ENCODE assay signal across 20 mouse cellular contexts in the genomic region with DNA sequence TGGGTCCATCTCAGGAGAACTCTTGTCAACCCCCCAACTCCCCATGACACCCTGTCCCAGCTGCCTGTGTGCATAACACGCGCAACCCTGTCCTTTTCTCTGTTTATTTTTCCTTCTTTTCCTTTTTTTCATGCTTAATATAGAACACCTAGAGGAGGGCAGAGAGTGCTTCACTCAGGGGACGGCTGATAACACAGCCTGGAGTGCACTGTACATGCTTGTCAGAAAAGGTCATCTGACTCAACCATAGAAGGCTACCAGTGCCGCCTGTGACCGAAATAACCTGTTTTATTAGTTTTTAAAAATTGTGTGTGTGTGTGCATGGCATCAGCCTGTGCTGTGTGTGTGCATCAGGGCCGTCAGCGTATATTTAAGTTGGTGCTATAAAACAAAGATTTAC. TPM values are rescaled to one million over a fixed set of nuclear protein-coding genes. Genes with fewer than 3 reads are reported as not detected.
DNase-seq lines count a peak whose midpoint lies in the region; ATAC-seq and TF ChIP-seq lines count a peak whose summit lies in the region.
"Had no signal": no experiment of that assay in that cellular context is flagged by ENCODE, and none has a peak within 500 bp of the region (broad histone marks: within the 10 kb centered on the region; RNA-seq: fewer than 3 reads in every experiment).

No protein-coding gene starts in this region.

- ATAC-seq in lung, embryonic 15.5 days (ENCODE audit: borderline replicate concordance, extremely low read depth, low FRiP score, low TSS enrichment): peak; percentile 65; the same call in 1 of the 2 replicates
- no peak for ATAC-seq in hindbrain, embryonic 13.5 days (ENCODE audit: low FRiP score)
- ATAC-seq: activated CD4-positive, CD25-positive, alpha-beta regulatory T cell, adult 4 months had no signal

- H3K27ac ChIP-seq in heart, adult 2 months: peak overlapping the region; percentile 47
- no peak overlapping the region for H3K27ac ChIP-seq in lung, embryonic 15.5 days
- no peak overlapping the region for H3K27ac ChIP-seq in hindbrain, embryonic 13.5 days
- no peak overlapping the region for H3K27ac ChIP-seq in thymus, adult 2 months (ENCODE audit: control insufficient read depth, insufficient read depth, low read length)
- H3K27ac ChIP-seq: embryonic facial prominence, embryonic 13.5 days; limb, embryonic 13.5 days; liver, embryonic 14.5 days had no signal

- intact Hi-C loops in heart, adult 2 months (cut with DNase I): no loop called here

- no peak for TF ChIP-seq EP300 in heart, adult 2 months (IDR thresholded peaks at IDR 0.05; ENCODE audit: insufficient read depth, low read depth, low read length)

- H3K4me3 ChIP-seq in heart, adult 2 months: no peak overlapping the region
- H3K4me3 ChIP-seq in lung, embryonic 15.5 days: no peak overlapping the region
- H3K4me3 ChIP-seq in hindbrain, embryonic 13.5 days: no peak overlapping the region
- H3K4me3 ChIP-seq in thymus, adult 2 months (ENCODE audit: control insufficient read depth, insufficient read depth, low read length): no peak overlapping the region
- H3K4me3 ChIP-seq: embryonic facial prominence, embryonic 13.5 days; limb, embryonic 13.5 days; myocyte had no signal

- H3K9ac ChIP-seq in heart, adult 2 months (ENCODE audit: low read depth, low read length): no peak overlapping the region
- H3K9ac ChIP-seq in lung, embryonic 15.5 days: no peak overlapping the region
- H3K9ac ChIP-seq in hindbrain, embryonic 13.5 days: no peak overlapping the region
- H3K9ac ChIP-seq: embryonic facial prominence, embryonic 13.5 days; forebrain, postnatal 0 days; limb, embryonic 13.5 days; liver, embryonic 14.5 days had no signal

- H3K4me1 ChIP-seq in heart, adult 2 months (ENCODE audit: control insufficient read depth, insufficient read depth, low read length): peaks cover 4% of the 10 kb centered on the region; the same call in 1 of the 2 replicates
- H3K4me1 ChIP-seq in lung, embryonic 15.5 days: no peaks in the 10 kb centered on the region
- H3K4me1 ChIP-seq in hindbrain, embryonic 13.5 days (replicated peaks): no peaks in the 10 kb centered on the region
- H3K4me1 ChIP-seq in thymus, adult 2 months (replicated peaks; ENCODE audit: control insufficient read depth, insufficient read depth, low read length): no peaks in the 10 kb centered on the region
- H3K4me1 ChIP-seq: embryonic facial prominence, embryonic 13.5 days; limb, embryonic 13.5 days had no signal

- no peaks in the 10 kb centered on the region for H3K27me3 ChIP-seq in heart, adult 2 months (ENCODE audit: control insufficient read depth, insufficient read depth, low read length)
- H3K27me3 ChIP-seq in lung, embryonic 15.5 days: no peaks in the 10 kb centered on the region
- H3K27me3 ChIP-seq in hindbrain, embryonic 13.5 days: no peaks in the 10 kb centered on the region
- H3K27me3 ChIP-seq in thymus, adult 2 months (ENCODE audit: control insufficient read depth, insufficient read depth, low read length): no peaks in the 10 kb centered on the region
- H3K27me3 ChIP-seq: embryonic facial prominence, embryonic 13.5 days; limb, embryonic 13.5 days had no signal

- WGBS in heart, adult 2 months: 56% methylated on average over 7 of the region's 7 CpGs
- 49% methylated on average over 7 of the region's 7 CpGs for WGBS in lung, embryonic 15.5 days
- 89% methylated on average over 7 of the region's 7 CpGs for WGBS in hindbrain, embryonic 13.5 days
- 96% methylated on average over 7 of the region's 7 CpGs for WGBS in thymus, adult 2 months

- no peaks in the 10 kb centered on the region for H3K9me3 ChIP-seq in lung, embryonic 15.5 days
- H3K9me3 ChIP-seq in hindbrain, embryonic 13.5 days: no peaks in the 10 kb centered on the region
- H3K9me3 ChIP-seq: embryonic facial prominence, embryonic 13.5 days; limb, embryonic 13.5 days had no signal

- no peak for TF ChIP-seq POLR2A in heart, adult 2 months (IDR thresholded peaks at IDR 0.05; ENCODE audit: insufficient read depth, low read depth, low read length)
- TF ChIP-seq POLR2A in thymus, adult 2 months (IDR thresholded peaks at IDR 0.05; ENCODE audit: control insufficient read depth, extremely low read depth, insufficient read depth, low read length, poor library complexity): no peak

- no peak overlapping the region for H3K4me2 ChIP-seq in lung, embryonic 15.5 days
- H3K4me2 ChIP-seq in hindbrain, embryonic 13.5 days: no peak overlapping the region
- H3K4me2 ChIP-seq: embryonic facial prominence, embryonic 13.5 days; limb, embryonic 13.5 days had no signal

- DNase-seq in heart, adult 2 months: no peak
- DNase-seq in heart, adult 9 months (ENCODE audit: low spot score in 2 of 2): no peak
- DNase-seq in urinary bladder, postnatal 14 days (ENCODE audit: low spot score): peak; percentile 3
- DNase-seq in urinary bladder, postnatal 4 days (ENCODE audit: low spot score in 2 of 2): no peak
- DNase-seq in cerebellum, postnatal 14 days: no peak
- no peak for DNase-seq in thymus, adult 2 months
- DNase-seq: cerebellum, adult 8-10 months; forebrain, postnatal 0 days; kidney, adult 9 months; kidney, postnatal 36 days; layer of hippocampus, adult 9-11 months; midbrain, embryonic 14.5 days; retina, postnatal 1 day had no signal

- TF ChIP-seq CTCF in heart, adult 2 months (IDR thresholded peaks at IDR 0.05): no peak
- no peak for TF ChIP-seq CTCF in thymus, adult 2 months (IDR thresholded peaks at IDR 0.05; ENCODE audit: borderline replicate concordance, control insufficient read depth, extremely low read depth, insufficient read depth, low read length, poor library complexity)

- peaks cover 27% of the 10 kb centered on the region for H3K36me3 ChIP-seq in heart, adult 2 months (ENCODE audit: control insufficient read depth, insufficient read depth, low read length)
- peaks cover 31% of the 10 kb centered on the region; the same call in 1 of the 2 replicates for H3K36me3 ChIP-seq in lung, embryonic 15.5 days
- H3K36me3 ChIP-seq in hindbrain, embryonic 13.5 days: peaks cover 46% of the 10 kb centered on the region
- peaks cover 3% of the 10 kb centered on the region for H3K36me3 ChIP-seq in thymus, adult 2 months (ENCODE audit: control insufficient read depth, insufficient read depth, low read length)

- H3K79me2 ChIP-seq in heart, adult 2 months (replicated peaks; ENCODE audit: control insufficient read depth, insufficient read depth, low read length): peaks cover 2% of the 10 kb centered on the region; the same call in 1 of the 2 replicates

RNA-seq across cellular contexts. Expression of a gene that starts 37.8 kb away (rescaled TPM):
- total RNA-seq in heart, adult 2 months (2021): 1,000 to 10,000 TPM; 1,394 to 1,524 TPM
- polyA plus RNA-seq in heart, adult 2 months (2012; rRNA removed): 304 and 520 TPM in 2 replicates
- polyA plus RNA-seq in lung, embryonic 15.5 days (2015; fragmentation: Nextera tagmentation; extraction: Ambion mirVana): 232 and 243 TPM in 2 replicates
- polyA plus RNA-seq in hindbrain, embryonic 13.5 days (2015; fragmentation: Nextera tagmentation; extraction: Ambion mirVana): 256 and 258 TPM in 2 replicates
- polyA plus RNA-seq in thymus, adult 2 months (2012; rRNA removed): 31.6 and 32.8 TPM in 2 replicates
